Mouse (Mus musculus): Measurements from ENCODE around the gene 4930578G10Rik. TPM values are rescaled to one million over a fixed set of nuclear protein-coding genes. Genes with fewer than 3 reads are reported as not detected.

The 4930578G10Rik gene
- polyA plus RNA-seq, 1 experiment from 2014 or later: not detected

DNA sequence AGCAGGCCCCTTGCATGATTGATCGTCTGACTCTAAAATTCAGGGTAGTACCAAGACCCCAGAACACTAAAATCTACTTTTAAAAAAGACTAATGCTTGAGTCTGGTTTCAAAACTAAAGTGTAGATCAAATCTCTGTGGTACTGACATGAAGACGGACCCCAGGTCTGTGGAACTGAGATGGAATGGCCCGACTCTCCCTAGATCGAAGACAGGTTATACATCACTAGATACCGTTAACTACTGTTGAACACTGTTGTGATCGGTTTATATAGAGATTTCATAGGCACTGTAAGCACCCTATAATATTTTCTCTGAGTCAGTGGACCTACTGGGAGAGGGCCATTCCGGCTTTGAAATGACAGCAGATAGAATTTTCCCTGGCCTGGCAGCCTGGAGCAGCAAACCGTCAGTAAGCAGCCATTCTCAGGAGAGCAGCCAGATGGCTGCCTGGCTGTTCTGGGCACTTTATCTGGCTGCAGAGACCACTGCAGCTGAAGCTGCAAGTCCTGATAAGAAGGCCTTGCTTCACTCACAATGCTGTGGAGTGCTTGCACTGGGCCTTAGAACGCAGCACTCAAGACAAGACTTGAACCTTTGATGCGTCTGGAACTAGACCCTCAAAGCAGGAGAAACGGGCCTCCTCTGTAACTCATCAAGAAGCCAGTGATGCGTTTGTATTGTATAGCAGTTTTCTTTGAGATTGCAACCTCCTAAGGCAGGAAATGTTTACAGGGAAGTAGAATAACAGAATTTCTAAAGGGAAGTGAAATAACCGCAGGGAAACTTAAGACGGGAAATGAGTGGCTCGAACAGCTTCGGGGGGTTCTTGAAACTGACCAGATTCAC is 144.7 kb downstream of the 4930578G10Rik start:
- Histone ChIP-seq H3K4me1 (ENCODE audit: control insufficient read depth in 2 of 2, insufficient read depth in 2 of 2, low read length in 2 of 2) (peaks cover 2 to 6% of the 10 kb centered on the region in 2 experiments; a peak in 2 of 4 replicates), H3K27me3 (ENCODE audit: control insufficient read depth, insufficient read depth, low read length) (no peaks in the 10 kb centered on the region), H3K4me3 (ENCODE audit: control insufficient read depth in 1 of 2, insufficient read depth in 1 of 2, low read depth in 1 of 2, low read length in 2 of 2) (no peak overlapping the region), H3K4me2 (ENCODE audit: low read length) (no peak overlapping the region), H3K36me3 (ENCODE audit: control insufficient read depth, insufficient read depth, low read length) (no peaks in the 10 kb centered on the region), H3K9me3 (ENCODE audit: control insufficient read depth, low read length) (no peaks in the 10 kb centered on the region), H3K9ac (ENCODE audit: low read length) (no peak overlapping the region), H3K27ac (replicated peaks in 1 of 2; ENCODE audit: control insufficient read depth in 1 of 2, insufficient read depth in 1 of 2, low read depth in 2 of 2, low read length in 2 of 2) (no peak overlapping the region)
- WGBS: 50% methylated on average over 16 of the region's 16 CpGs
- ATAC-seq (ENCODE audit: insufficient number of reproducible peaks, insufficient read depth, low FRiP score, low read depth): no peak

DNA sequence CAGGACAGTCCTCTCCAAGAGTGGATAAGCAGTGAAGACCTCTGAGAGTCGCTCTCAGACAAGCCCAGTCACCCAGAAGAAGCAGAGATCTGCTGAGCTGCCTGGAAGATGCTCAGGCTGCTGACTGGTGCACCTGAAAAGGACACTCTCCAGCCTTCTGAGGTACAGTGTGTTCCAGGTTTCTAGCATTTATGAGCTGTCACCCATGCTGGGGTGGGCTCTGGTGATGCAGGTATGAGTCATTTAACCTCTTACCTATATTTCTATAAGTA is 145.3 kb downstream of the 4930578G10Rik start:
- no peak overlapping the region for H3K4me2 ChIP-seq (ENCODE audit: low read length)
- H3K36me3 ChIP-seq (ENCODE audit: control insufficient read depth, insufficient read depth, low read length): no peaks in the 10 kb centered on the region
- no peak overlapping the region for H3K9ac ChIP-seq (ENCODE audit: low read length)
- whole genome bisulfite sequencing: 35% methylated on average over 1 of the region's 1 CpGs
- H3K4me1 ChIP-seq (ENCODE audit: control insufficient read depth in 2 of 2, insufficient read depth in 2 of 2, low read length in 2 of 2): peaks cover 2 to 6% of the 10 kb centered on the region in 2 experiments; a peak in 2 of 4 replicates
- ATAC-seq (ENCODE audit: insufficient number of reproducible peaks, insufficient read depth, low FRiP score, low read depth): no peak
- H3K27ac ChIP-seq (replicated peaks in 1 of 2; ENCODE audit: control insufficient read depth in 1 of 2, insufficient read depth in 1 of 2, low read depth in 2 of 2, low read length in 2 of 2): no peak overlapping the region
- H3K27me3 ChIP-seq (ENCODE audit: control insufficient read depth, insufficient read depth, low read length): no peaks in the 10 kb centered on the region
- no peak overlapping the region for H3K4me3 ChIP-seq (ENCODE audit: control insufficient read depth in 1 of 2, insufficient read depth in 1 of 2, low read depth in 1 of 2, low read length in 2 of 2)
- H3K9me3 ChIP-seq (ENCODE audit: control insufficient read depth, low read length): no peaks in the 10 kb centered on the region

DNA sequence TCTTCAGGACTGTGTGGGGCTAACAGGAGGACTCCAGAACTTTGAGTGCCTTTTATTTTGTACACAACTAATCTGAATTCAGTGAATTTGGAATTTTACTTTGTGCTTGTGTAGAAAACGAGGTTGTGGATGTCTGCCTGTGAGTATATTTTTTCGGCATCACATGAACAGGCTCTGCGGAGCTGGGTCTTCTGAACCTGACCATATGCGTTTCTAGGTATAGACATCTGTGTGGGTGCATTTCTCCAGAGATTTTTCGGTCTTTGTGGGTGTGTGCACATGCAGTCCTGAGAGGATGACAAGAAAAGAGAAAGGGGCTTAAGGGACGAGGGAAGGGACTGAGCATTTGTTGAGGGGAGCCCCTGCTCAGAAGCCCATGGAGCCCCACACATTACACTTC is 151.6 kb downstream of the 4930578G10Rik start:
- no peaks in the 10 kb centered on the region for H3K9me3 ChIP-seq (ENCODE audit: control insufficient read depth, low read length)
- ATAC-seq (ENCODE audit: insufficient number of reproducible peaks, insufficient read depth, low FRiP score, low read depth): no peak
- no peak overlapping the region for H3K27ac ChIP-seq (replicated peaks in 1 of 2; ENCODE audit: control insufficient read depth in 1 of 2, insufficient read depth in 1 of 2, low read depth in 2 of 2, low read length in 2 of 2)
- no peak overlapping the region for H3K4me3 ChIP-seq (ENCODE audit: control insufficient read depth in 1 of 2, insufficient read depth in 1 of 2, low read depth in 1 of 2, low read length in 2 of 2)
- 85% methylated on average over 6 of the region's 6 CpGs for WGBS
- H3K36me3 ChIP-seq (ENCODE audit: control insufficient read depth, insufficient read depth, low read length): no peaks in the 10 kb centered on the region
- no peak overlapping the region for H3K9ac ChIP-seq (ENCODE audit: low read length)
- no peak overlapping the region for H3K4me2 ChIP-seq (ENCODE audit: low read length)
- no peaks in the 10 kb centered on the region for H3K27me3 ChIP-seq (ENCODE audit: control insufficient read depth, insufficient read depth, low read length)
- no peaks in the 10 kb centered on the region for H3K4me1 ChIP-seq (ENCODE audit: control insufficient read depth in 2 of 2, insufficient read depth in 2 of 2, low read length in 2 of 2)

DNA sequence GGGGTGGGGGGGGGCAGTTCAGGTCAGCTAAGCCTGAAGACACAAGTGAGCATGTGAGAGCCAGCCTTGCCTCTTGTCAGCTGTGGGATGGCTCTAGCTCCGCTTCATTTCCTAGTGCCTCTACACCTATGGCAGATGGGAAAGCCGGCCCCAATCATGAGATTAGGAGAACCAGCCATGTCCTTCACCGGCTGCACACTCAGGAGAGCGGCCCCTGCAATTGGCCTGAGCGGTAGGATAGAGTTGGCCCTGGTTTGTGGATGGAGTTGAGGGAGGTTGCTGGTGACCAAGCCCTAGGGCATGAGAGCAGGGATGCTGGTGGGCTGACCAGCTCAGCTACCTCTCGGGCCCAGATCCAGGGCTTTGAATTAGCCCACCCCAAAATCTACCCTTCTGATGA is 153.5 kb downstream of the 4930578G10Rik start:
- Histone ChIP-seq H3K4me3 (ENCODE audit: control insufficient read depth in 1 of 2, insufficient read depth in 1 of 2, low read depth in 1 of 2, low read length in 2 of 2) (no peak overlapping the region), H3K4me1 (ENCODE audit: control insufficient read depth in 2 of 2, insufficient read depth in 2 of 2, low read length in 2 of 2) (no peaks in the 10 kb centered on the region), H3K9me3 (ENCODE audit: control insufficient read depth, low read length) (no peaks in the 10 kb centered on the region), H3K27ac (replicated peaks in 1 of 2; ENCODE audit: control insufficient read depth in 1 of 2, insufficient read depth in 1 of 2, low read depth in 2 of 2, low read length in 2 of 2) (no peak overlapping the region), H3K36me3 (ENCODE audit: control insufficient read depth, insufficient read depth, low read length) (no peaks in the 10 kb centered on the region), H3K9ac (ENCODE audit: low read length) (no peak overlapping the region), H3K4me2 (ENCODE audit: low read length) (no peak overlapping the region), H3K27me3 (ENCODE audit: control insufficient read depth, insufficient read depth, low read length) (no peaks in the 10 kb centered on the region)
- no peak for ATAC-seq (ENCODE audit: insufficient number of reproducible peaks, insufficient read depth, low FRiP score, low read depth)
- WGBS: 87% methylated on average over 6 of the region's 6 CpGs

GRCm38 (mm10) chr4:42891176-42891575 is 155.8 kb downstream of the 4930578G10Rik start:
- WGBS: 69% methylated on average over 7 of the region's 7 CpGs
- Histone ChIP-seq H3K9ac (ENCODE audit: low read length) (no peak overlapping the region), H3K36me3 (ENCODE audit: control insufficient read depth, insufficient read depth, low read length) (no peaks in the 10 kb centered on the region), H3K9me3 (ENCODE audit: control insufficient read depth, low read length) (no peaks in the 10 kb centered on the region), H3K4me2 (ENCODE audit: low read length) (no peak overlapping the region), H3K4me1 (ENCODE audit: control insufficient read depth in 2 of 2, insufficient read depth in 2 of 2, low read length in 2 of 2) (no peaks in the 10 kb centered on the region), H3K27ac (replicated peaks in 1 of 2; ENCODE audit: control insufficient read depth in 1 of 2, insufficient read depth in 1 of 2, low read depth in 2 of 2, low read length in 2 of 2) (no peak overlapping the region), H3K27me3 (ENCODE audit: control insufficient read depth, insufficient read depth, low read length) (no peaks in the 10 kb centered on the region), H3K4me3 (ENCODE audit: control insufficient read depth in 1 of 2, insufficient read depth in 1 of 2, low read depth in 1 of 2, low read length in 2 of 2) (no peak overlapping the region)
- no peak for ATAC-seq (ENCODE audit: insufficient number of reproducible peaks, insufficient read depth, low FRiP score, low read depth)

GRCm38 (mm10) chr4:42895118-42895517 is 159.8 kb downstream of the 4930578G10Rik start:
- Histone ChIP-seq H3K4me3 (ENCODE audit: control insufficient read depth in 1 of 2, insufficient read depth in 1 of 2, low read depth in 1 of 2, low read length in 2 of 2) (no peak overlapping the region), H3K4me1 (ENCODE audit: control insufficient read depth in 2 of 2, insufficient read depth in 2 of 2, low read length in 2 of 2) (no peaks in the 10 kb centered on the region), H3K36me3 (ENCODE audit: control insufficient read depth, insufficient read depth, low read length) (no peaks in the 10 kb centered on the region), H3K27me3 (ENCODE audit: control insufficient read depth, insufficient read depth, low read length) (no peaks in the 10 kb centered on the region), H3K9ac (ENCODE audit: low read length) (no peak overlapping the region), H3K4me2 (ENCODE audit: low read length) (no peak overlapping the region), H3K9me3 (ENCODE audit: control insufficient read depth, low read length) (no peaks in the 10 kb centered on the region), H3K27ac (replicated peaks in 1 of 2; ENCODE audit: control insufficient read depth in 1 of 2, insufficient read depth in 1 of 2, low read depth in 2 of 2, low read length in 2 of 2) (no peak overlapping the region)
- no peak for ATAC-seq (ENCODE audit: insufficient number of reproducible peaks, insufficient read depth, low FRiP score, low read depth)
- WGBS: 75% methylated on average over 7 of the region's 7 CpGs

Other genes with a start within 250 kb of the 4930578G10Rik start
- gene Fam205a2, start 207.4 kb upstream of the 4930578G10Rik start, polyA plus RNA-seq (2014; fragmentation: Nextera tagmentation; extraction: Ambion mirVana): not detected in 2 replicates
- 1.5 TPM in 1 of 2 replicates, not detected in the other for gene Gm10591, start 123.3 kb upstream of the 4930578G10Rik start, polyA plus RNA-seq (2014; fragmentation: Nextera tagmentation; extraction: Ambion mirVana)
- not detected in 2 replicates for gene Gm2564, start 105.8 kb upstream of the 4930578G10Rik start, polyA plus RNA-seq (2014; fragmentation: Nextera tagmentation; extraction: Ambion mirVana)
- not detected in 2 replicates for gene Ccl27b, start 80.3 kb upstream of the 4930578G10Rik start, polyA plus RNA-seq (2014; fragmentation: Nextera tagmentation; extraction: Ambion mirVana)
- gene Il11ra2, start 73.7 kb upstream of the 4930578G10Rik start, polyA plus RNA-seq (2014; fragmentation: Nextera tagmentation; extraction: Ambion mirVana): not detected in 2 replicates
- gene Ccl19, start 21.0 kb downstream of the 4930578G10Rik start, polyA plus RNA-seq (2014; fragmentation: Nextera tagmentation; extraction: Ambion mirVana): not detected in 2 replicates
- 28.2 and 39.6 TPM in 2 replicates for gene Ccl21a, start 38.4 kb downstream of the 4930578G10Rik start, polyA plus RNA-seq (2014; fragmentation: Nextera tagmentation; extraction: Ambion mirVana)
- 0.07 TPM in 1 of 2 replicates, not detected in the other for gene Fam205a1, start 118.3 kb downstream of the 4930578G10Rik start, polyA plus RNA-seq (2014; fragmentation: Nextera tagmentation; extraction: Ambion mirVana)
- gene Gm12394, start 121.2 kb downstream of the 4930578G10Rik start, polyA plus RNA-seq (2014; fragmentation: Nextera tagmentation; extraction: Ambion mirVana): not detected in 2 replicates
- 0.19 and 0.31 TPM in 2 replicates for gene Fam205c, start 138.7 kb downstream of the 4930578G10Rik start, polyA plus RNA-seq (2014; fragmentation: Nextera tagmentation; extraction: Ambion mirVana)
- gene Phf24, start 181.1 kb downstream of the 4930578G10Rik start, polyA plus RNA-seq (2014; fragmentation: Nextera tagmentation; extraction: Ambion mirVana): 5.6 and 5.8 TPM in 2 replicates
- gene Dnajb5, start 214.3 kb downstream of the 4930578G10Rik start, polyA plus RNA-seq (2014; fragmentation: Nextera tagmentation; extraction: Ambion mirVana): 17.9 and 18.3 TPM in 2 replicates
- gene 1700022I11Rik, start 234.1 kb downstream of the 4930578G10Rik start, polyA plus RNA-seq (2014; fragmentation: Nextera tagmentation; extraction: Ambion mirVana): 0.57 and 0.70 TPM in 2 replicates

Measured in heart, embryonic 14.5 days (tissue).